In genomic region chr6:117906015-117906531, GRCm38 (mm10) we compare ENCODE assay signal across 8 mouse cellular contexts. TPM values are rescaled to one million over a fixed set of nuclear protein-coding genes. Genes with fewer than 3 reads are reported as not detected.
DNase-seq lines count a peak whose midpoint lies in the region; ATAC-seq lines count a peak whose summit lies in the region.

No protein-coding gene starts in this region.

- H3K9ac ChIP-seq in heart, embryonic 12.5 days = peak overlapping the region; percentile 72

- peak overlapping the region; percentile 84 for H3K4me3 ChIP-seq in heart, embryonic 12.5 days

- WGBS in heart, embryonic 12.5 days = under 1% methylated on average over 25 of the region's 25 CpGs

- H3K4me2 ChIP-seq in heart, embryonic 12.5 days = peak overlapping the region; percentile 87

- no peaks in the 10 kb centered on the region for H3K27me3 ChIP-seq in heart, embryonic 12.5 days (replicated peaks)

- H3K36me3 ChIP-seq in heart, embryonic 12.5 days = no peaks in the 10 kb centered on the region

- H3K27ac ChIP-seq in heart, embryonic 12.5 days (ENCODE audit: poor library complexity, severe bottlenecking) = peak overlapping the region; percentile 78

- no peaks in the 10 kb centered on the region for H3K9me3 ChIP-seq in heart, embryonic 12.5 days (replicated peaks)

- ATAC-seq in heart, embryonic 12.5 days (ENCODE audit: insufficient number of reproducible peaks, low FRiP score) = 0 out of 2 replicates have a peak, but pooled peaks have one; percentile 3

- peaks cover 35% of the 10 kb centered on the region for H3K4me1 ChIP-seq in heart, embryonic 12.5 days (replicated peaks)

- DNase-seq in adrenal gland, adult 18-20 months (ENCODE audit: low spot score in 2 of 2) = peak; percentile 41 to 69
- no peak for DNase-seq in adrenal gland, adult 8-10 months
- peak; percentile 49 to 61 for DNase-seq in spleen, postnatal 10 days (ENCODE audit: low spot score in 2 of 2)
- DNase-seq in spleen, postnatal 14 days (ENCODE audit: low spot score in 2 of 2) = no peak
- DNase-seq in layer of hippocampus, postnatal 25 days (ENCODE audit: extremely low spot score in 1 of 2, low spot score in 1 of 2) = peak; percentile 28 to 60
- peak; percentile 47 for DNase-seq in lung, postnatal 14 days
- DNase-seq in urinary bladder, postnatal 4 days (ENCODE audit: low spot score in 2 of 2) = no peak

RNA-seq across cellular contexts. Expression of gene Hnrnpf, which starts 5.9 kb away (rescaled TPM):
- 100 to 1,000 TPM; 317 to 377 TPM for total RNA-seq in adrenal gland, adult 18-20 months (2021)
- total RNA-seq in adrenal gland, adult 8-10 months (2022) = 100 to 1,000 TPM; 293 to 348 (median 309) TPM
- 530 and 545 TPM in 2 replicates for polyA plus RNA-seq in heart, embryonic 12.5 days (2016; fragmentation: Nextera tagmentation; extraction: Ambion mirVana)
- 100 to 1,000 TPM; 112 to 124 TPM for total RNA-seq in layer of hippocampus, postnatal 25 days (2021)

RNA-seq across cellular contexts. Expression of gene Fxyd4, which starts 31.4 kb away (rescaled TPM):
- not detected for total RNA-seq in adrenal gland, adult 18-20 months (2021)
- total RNA-seq in adrenal gland, adult 8-10 months (2022) = not detected
- 1.2 and 1.5 TPM in 2 replicates for polyA plus RNA-seq in heart, embryonic 12.5 days (2016; fragmentation: Nextera tagmentation; extraction: Ambion mirVana)
- not detected for total RNA-seq in layer of hippocampus, postnatal 25 days (2021)

RNA-seq across cellular contexts. Expression of gene Zfp239, which starts 44.2 kb away (rescaled TPM):
- 1 to 10 TPM; 2.6 to 3.0 TPM for total RNA-seq in adrenal gland, adult 18-20 months (2021)
- 1 to 10 TPM; 1.9 to 5.6 (median 5.0) TPM for total RNA-seq in adrenal gland, adult 8-10 months (2022)
- polyA plus RNA-seq in heart, embryonic 12.5 days (2016; fragmentation: Nextera tagmentation; extraction: Ambion mirVana) = 2.5 and 2.9 TPM in 2 replicates
- 10 to 100 TPM; 37.1 to 38.7 TPM for total RNA-seq in layer of hippocampus, postnatal 25 days (2021)

Comparison
In these comparisons a context has a peak if more than half of its experiments do, and no peak if none do; other contexts are left out.
1. DNase-seq: peak in adrenal gland, adult 18-20 months (2 of 2), spleen, postnatal 10 days (2 of 2), layer of hippocampus, postnatal 25 days (2 of 2) and lung, postnatal 14 days (single experiment); none in adrenal gland, adult 8-10 months (single experiment), spleen, postnatal 14 days (0 of 2) and urinary bladder, postnatal 4 days (0 of 2).
2. RNA of gene Zfp239, which starts 44.2 kb away (total RNA-seq): 37.1 to 38.7 TPM in layer of hippocampus, postnatal 25 days; 1.9 to 5.6 TPM in adrenal gland, adult 8-10 months and 2.6 to 3.0 TPM in adrenal gland, adult 18-20 months; every median in the first group is over 4 times any median in the second.